Mouse (Mus musculus) retina, adult 2 months (tissue): ENCODE measurements around the gene Map9.
"Not testable (repeated sequence)": the region's sequence is repeated elsewhere in the genome, so short reads cannot be mapped to it uniquely, and the experiment has no call there.

ENCODE experiments used
- DNase-seq: peaks from one replicate; pipeline ENCODE4 v3.0.0-alpha.2; 2012; ENCODE audit warnings: low read depth, low spot score

The Map9 gene

DNA sequence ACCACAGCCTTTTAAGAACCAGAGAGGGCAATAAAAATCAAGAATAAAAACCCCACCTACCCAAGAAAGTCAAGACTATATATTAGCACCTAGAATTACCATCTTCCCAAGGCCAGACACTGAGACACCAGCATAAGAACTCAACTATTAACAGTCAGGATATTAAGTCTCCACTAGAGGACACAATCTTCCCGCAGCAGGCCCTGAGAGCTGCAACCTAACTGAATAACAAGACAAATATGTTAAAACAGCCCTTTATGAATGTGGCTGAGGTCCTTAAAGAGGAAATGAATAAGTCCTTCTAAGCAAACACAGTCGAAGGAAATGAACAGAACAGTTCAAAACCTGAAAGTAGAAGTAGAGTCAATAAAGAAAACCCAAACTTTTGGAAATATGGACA, 49.6 kb downstream of the Map9 start:
- no peak for DNase-seq

DNA sequence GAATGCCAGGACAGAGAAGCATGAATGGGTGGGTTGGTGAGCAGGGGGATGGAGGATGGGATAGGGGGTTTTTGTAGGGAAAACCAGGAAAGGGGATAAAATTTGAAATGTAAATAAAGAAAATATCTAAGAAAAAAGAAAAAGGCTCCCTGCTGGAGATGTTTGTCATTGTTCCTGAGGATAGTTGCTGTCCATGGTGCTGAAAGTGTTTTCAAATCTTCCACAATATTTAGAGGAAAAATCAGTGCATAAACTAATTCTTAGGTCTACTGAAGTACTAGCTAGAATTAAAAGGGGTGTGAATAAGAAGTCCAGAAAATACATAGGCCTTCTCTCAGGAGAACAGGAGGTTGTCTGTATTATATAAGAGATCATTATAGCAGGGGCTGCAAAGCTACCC, 54.6 kb downstream of the Map9 start:
- DNase-seq: no peak

DNA sequence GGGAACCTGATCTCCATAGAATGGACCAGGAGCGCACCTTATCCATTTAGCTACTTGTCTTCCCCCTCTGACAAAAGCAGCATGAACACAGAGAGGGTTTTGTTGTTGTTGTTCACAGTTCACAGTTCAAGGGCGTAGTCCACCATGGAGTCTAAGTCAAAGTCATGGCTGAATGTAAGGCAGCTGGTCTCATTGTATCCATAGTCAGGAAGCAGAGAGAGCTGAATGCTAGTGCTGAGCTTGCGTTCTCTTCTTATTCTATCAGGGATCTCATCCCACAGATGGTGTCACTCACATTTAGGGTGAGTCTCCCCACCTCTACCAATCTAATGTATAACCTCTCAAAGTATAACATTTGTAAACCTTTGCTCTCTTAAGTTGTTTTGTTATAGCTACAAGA, 60.1 kb downstream of the Map9 start:
- no peak for DNase-seq

DNA sequence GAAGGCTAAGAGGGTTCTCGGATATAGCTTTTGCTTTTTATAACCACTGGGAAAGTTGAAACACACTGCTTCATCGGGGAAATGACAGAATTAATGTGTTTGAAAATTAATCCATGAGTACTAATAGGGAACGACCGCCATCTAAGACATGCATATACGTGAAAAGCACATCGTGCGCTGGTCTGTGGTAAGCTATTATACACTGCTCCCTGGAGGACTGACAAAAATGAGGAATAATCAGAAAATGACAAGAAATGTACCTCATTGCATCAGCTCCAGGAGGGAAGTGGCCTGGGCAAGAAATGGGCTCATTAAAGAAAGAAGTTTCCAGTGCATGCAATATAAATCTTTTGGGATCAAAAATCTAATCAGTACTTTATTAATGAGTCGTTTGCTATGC, 77.5 kb downstream of the Map9 start:
- no peak for DNase-seq

DNA sequence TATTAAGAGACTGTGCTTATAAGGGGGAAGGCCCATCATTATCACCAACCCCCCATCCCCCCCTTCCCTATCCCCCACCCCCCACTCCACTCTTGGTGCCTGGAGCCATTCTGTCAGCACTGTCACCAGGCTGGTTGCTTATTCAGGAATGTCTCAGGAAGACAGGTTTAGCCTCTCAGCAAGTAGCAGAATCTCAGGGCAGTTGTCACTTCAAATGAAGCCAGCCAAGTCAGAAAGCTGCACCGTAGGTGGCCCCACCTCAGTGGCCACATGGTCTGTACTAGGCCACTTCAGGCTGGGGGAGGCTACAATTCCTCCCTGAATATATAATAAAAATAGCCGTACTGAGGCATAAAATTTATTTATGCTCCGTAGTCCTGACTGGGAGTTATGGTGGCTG, 83.1 kb downstream of the Map9 start:
- DNase-seq: no peak

DNA sequence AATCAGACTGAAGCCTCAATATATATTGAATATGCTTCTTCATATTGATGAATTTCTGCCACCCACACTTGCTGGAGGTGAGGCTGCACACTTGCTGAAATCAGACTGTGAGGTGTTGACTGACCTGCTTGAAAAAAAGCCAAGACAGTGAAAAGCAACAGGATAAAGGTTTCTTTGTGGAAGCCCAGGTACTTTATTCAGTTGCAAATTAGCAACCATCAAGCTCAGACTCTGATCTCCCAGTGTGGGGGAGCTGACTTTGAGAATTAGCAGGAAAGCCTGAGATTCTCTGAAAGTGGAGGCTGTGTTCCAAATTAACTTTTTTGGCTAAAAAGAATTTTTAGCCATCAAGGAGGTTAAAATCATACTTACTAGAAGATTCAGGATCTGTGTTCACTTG, 83.8 kb downstream of the Map9 start:
- not testable (repeated sequence) for DNase-seq
